Mouse (Mus musculus): ENCODE data around the gene Phf7.
A peak's percentile ranks its signal among the peaks of the same experiment; 100 is the strongest.

Gene Phf7

DNA sequence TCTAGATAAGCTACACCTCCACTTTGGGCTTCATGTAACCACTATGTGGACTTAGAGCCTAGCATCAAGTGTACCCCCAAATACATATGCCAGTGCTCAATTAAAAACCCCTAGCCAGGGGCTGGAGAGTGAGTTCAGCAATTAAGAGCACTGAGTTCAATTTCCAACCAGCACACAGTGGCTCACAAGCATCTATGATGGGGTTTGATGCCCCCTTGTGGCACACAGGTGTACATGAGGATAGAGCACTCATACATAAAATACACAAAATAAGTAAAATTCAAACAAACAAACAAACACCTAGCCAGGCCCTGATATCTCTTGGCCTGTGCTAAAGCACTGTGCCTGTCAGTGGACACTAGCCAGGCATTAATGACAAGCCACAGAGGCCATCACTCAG is 55.1 kb downstream of the Phf7 start:
- DNase-seq: no peak

DNA sequence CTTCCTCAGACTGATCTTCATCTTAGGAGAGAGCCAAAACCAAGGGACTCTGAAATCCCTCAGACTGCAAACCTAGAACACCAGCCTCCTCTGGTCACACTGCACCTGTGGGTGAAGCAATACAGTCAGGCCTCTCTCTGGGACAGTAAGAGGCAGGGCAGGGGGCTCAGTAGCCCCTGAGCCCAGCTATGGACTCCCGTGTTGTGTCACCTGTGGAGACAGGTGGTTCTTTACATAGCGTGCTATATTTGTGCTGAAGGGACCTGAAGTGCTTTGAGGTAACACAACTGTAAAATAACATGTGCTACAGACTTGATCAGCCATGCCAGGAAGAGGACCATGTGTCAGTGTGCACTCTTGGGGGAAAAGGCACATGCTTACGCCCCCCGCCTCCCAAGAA is 55.6 kb downstream of the Phf7 start:
- DNase-seq: no peak

DNA sequence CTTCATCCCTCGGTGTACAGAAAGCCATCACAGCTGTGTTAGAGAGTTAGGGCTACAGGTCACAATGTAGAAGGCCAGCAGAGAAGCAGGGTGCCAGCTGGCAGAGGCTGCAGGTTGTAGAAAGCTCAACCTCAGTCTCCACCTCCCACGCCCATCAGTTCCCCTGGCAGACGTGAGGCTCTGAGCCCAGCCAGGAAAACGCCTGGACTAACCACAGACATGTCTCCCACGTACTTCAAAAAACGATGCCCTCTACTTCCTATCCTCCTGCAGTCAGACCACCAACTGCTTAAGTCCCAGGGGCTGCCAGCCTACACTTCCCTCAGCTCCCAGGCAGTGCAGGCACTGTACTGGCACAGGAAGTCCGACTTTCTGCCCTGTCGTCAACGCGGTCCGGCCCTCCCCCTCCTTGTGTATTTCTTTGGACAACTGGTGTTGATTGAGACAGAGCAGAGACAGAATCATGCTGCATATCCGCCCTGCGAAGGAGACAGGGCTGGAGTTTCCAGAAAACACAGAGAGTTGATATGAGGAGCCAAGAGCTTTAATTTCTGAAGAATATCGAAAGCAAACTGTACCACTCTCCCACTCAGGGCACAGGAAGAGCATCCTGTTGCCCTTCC is 56.1 kb downstream of the Phf7 start:
- DNase-seq: peak in 1 of 2 experiments; percentile 26

DNA sequence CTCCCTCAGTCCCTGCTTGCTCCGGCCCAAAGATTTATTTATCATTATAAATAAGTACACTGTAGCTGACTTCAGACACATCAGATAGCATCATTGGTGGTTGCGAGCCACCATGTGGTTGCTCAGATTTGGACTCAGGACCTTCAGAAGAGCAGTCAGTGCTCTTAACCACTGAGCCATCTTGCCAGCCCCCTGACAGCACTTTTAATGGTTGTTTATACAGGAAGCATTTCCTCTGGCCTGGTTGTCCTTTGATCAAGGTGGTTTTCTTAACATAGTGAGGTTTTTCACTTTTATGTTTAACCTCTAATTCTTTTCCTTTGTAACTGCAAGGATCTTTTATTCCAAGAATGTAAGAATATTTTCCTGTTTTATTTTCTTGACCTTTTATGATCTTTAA is 56.7 kb downstream of the Phf7 start:
- no peak for DNase-seq

DNA sequence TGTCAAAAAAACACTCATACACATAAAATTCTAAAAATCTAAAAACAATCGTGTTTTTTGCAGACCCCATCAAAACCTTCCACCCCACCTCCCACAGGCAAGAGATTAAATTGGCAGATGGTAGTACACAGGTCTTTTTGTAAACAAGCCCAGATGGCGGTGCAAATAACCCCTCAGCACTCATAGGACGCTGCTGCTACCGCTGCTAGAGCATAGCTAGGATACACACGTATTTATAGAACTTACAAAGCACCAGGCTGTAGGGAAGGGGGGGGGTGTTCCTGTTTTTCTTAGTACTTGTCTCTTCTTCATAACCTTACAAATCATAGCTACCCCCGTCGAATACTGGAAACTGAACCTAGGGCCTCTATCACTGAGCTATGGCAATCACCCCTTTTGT is 57.3 kb downstream of the Phf7 start:
- DNase-seq: no peak

DNA sequence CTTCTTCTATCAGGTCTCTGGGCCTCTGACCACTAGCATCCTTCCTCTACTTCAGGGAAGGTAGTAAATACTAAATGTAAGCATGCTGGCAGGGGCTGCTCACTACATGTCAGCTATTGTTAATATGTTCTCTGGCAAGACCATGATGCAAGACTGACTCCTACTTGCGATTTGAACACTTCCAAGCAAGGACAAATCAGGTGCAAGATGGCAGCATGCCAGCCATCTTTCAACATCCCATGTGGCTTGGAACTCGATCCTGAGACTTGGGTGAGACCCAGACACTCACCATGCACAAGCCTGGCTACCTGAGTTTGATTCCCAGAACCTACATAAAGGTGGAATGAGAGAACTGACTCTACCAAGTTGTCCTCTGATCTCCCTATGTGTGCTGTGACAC is 59.2 kb downstream of the Phf7 start:
- no peak for DNase-seq

DNA sequence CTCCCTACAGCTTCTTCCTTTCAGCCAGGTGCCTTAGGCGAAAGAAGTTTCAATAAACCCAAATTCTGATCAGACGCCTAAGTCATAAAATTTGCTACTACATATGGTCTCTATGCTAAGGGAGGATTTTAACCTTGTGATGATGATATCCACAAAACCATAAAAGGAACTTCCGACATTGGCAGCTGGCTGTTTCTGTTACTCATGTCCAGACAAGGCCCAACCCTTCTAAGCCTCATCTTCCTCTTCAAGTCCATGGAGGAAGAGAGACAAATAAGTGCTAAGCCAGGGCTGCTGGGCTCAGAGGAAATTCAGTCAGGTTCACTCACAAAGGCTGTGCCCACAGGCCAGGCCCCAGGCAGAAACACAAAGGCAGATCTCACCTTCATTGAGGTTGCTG is 61.8 kb downstream of the Phf7 start:
- no peak for DNase-seq

DNA sequence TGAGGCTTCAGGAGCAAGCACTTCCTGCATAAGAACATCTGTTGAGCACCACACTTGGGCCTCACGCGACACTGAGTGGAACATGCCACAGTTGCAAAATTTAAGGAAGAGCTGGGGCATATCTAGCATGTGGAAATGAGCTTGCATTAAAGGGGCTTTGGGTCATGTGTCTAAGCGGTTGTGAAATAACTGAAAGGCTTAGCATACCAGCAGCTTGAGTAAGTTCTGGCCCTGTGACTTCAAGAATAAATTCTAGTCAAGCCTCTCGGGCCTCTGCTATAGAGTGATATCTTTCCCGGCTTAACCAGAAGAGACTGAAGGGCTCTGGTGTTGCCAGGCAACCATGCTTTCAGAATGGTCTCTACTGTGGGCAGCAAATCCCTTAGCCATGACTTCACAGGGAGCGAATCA is 62.3 kb downstream of the Phf7 start:
- no peak for DNase-seq

All from thymus, adult 18-20 months (tissue).